Mouse (Mus musculus): ENCODE results near the gene Vmn2r52. TPM values are rescaled to one million over a fixed set of nuclear protein-coding genes. Genes with fewer than 3 reads are reported as not detected.
"Not testable (repeated sequence)": the region's sequence is repeated elsewhere in the genome, so short reads cannot be mapped to it uniquely, and the experiment has no call there.

Vmn2r52 gene
- total RNA-seq (2021): not detected
- long read RNA-seq: 0 reads

- DNase-seq (ENCODE audit: low spot score in 2 of 2): no peak
These were observed at the start of gene Vmn2r52 for GRCm38 (mm10) chr7:10176473-10176872. Vmn2r52 (minus strand) TSS chr7:10176573.

GRCm38 (mm10) chr7:10105641-10106040, 70.7 kb downstream of the Vmn2r52 start, which contains the start of gene Vmn2r51:
Vmn2r51 (minus strand) TSS chr7:10105741.
- DNase-seq (ENCODE audit: low spot score in 2 of 2): not testable (repeated sequence)

Other genes starting within 250 kb of the Vmn2r52 start
- not detected for gene Vmn2r48, start 223.0 kb downstream of the Vmn2r52 start, total RNA-seq (2021)
- not detected for gene Vmn2r49, start 184.3 kb downstream of the Vmn2r52 start, total RNA-seq (2021)
- gene Vmn2r50, start 123.3 kb downstream of the Vmn2r52 start, total RNA-seq (2021): not detected
- not detected for gene Vmn2r51, start 70.8 kb downstream of the Vmn2r52 start, total RNA-seq (2021)
- gene Vmn1r66, start 101.4 kb upstream of the Vmn2r52 start, total RNA-seq (2021): not detected